29 mouse cellular contexts compared by ENCODE assay signal in the genomic region with DNA sequence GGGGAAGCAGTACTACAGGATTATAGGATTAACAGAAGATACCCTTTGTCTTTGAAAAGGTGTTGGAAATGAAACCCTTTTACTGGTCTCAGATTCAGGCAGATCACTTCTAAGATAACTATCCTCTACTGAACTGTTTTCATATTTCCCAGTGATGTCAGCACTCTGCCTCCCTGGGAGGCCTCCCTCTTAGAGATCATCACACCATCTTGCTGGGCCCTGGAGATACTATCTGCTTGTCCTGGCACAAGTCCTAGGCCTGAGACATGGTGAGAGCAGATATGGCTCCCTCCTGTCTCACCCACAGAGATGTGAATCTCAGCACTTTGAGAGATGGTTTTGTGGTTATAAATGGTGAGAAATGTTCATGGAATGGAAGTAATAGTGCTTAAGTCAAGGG.
A peak's percentile ranks its signal among the peaks of the same experiment; 100 is the strongest.
DNase-seq lines count a peak whose midpoint lies in the region; ATAC-seq lines count a peak whose summit lies in the region.
"Had no signal": no experiment of that assay in that cellular context is flagged by ENCODE, and none has a peak within 500 bp of the region (broad histone marks: within the 10 kb centered on the region; RNA-seq: fewer than 3 reads in every experiment).

No protein-coding gene starts in this region.

- no peaks in the 10 kb centered on the region for H3K36me3 ChIP-seq in embryonic facial prominence, embryonic 15.5 days
- H3K36me3 ChIP-seq in embryonic facial prominence, embryonic 10.5 days (replicated peaks), result no peaks in the 10 kb centered on the region
- H3K36me3 ChIP-seq: embryonic facial prominence, embryonic 13.5 days; forebrain, embryonic 12.5 days; forebrain, embryonic 15.5 days; G1E; heart, embryonic 12.5 days; heart, embryonic 15.5 days; hindbrain, embryonic 10.5 days; hindbrain, embryonic 13.5 days; intestine, embryonic 15.5 days had no signal

- H3K9me3 ChIP-seq in embryonic facial prominence, embryonic 15.5 days (replicated peaks), result no peaks in the 10 kb centered on the region
- H3K9me3 ChIP-seq in embryonic facial prominence, embryonic 10.5 days, result no peaks in the 10 kb centered on the region
- H3K9me3 ChIP-seq: embryonic facial prominence, embryonic 13.5 days; forebrain, embryonic 12.5 days; forebrain, embryonic 15.5 days; G1E; heart, embryonic 12.5 days; heart, embryonic 15.5 days; hindbrain, embryonic 10.5 days; hindbrain, embryonic 13.5 days; intestine, embryonic 15.5 days had no signal

- no peak for ATAC-seq in embryonic facial prominence, embryonic 15.5 days (ENCODE audit: insufficient number of reproducible peaks, low FRiP score, low TSS enrichment, low read depth)
- ATAC-seq: forebrain, embryonic 15.5 days; hindbrain, embryonic 16.5 days; intestine, embryonic 15.5 days had no signal

- no peak overlapping the region for H3K9ac ChIP-seq in embryonic facial prominence, embryonic 15.5 days
- H3K9ac ChIP-seq: embryonic facial prominence, embryonic 13.5 days; forebrain, embryonic 12.5 days; forebrain, embryonic 15.5 days; heart, embryonic 12.5 days; heart, embryonic 15.5 days; hindbrain, embryonic 13.5 days; intestine, embryonic 15.5 days had no signal

- no peak for DNase-seq in embryonic facial prominence, embryonic 10.5 days (ENCODE audit: low spot score)
- DNase-seq in NIH3T3 (ENCODE audit: low read depth), result peak; percentile 74
- peak; percentile 43 for DNase-seq in fibroblast of lung, adult 2 months (ENCODE audit: low read depth)
- no peak for DNase-seq in frontal cortex, adult 2 months (ENCODE audit: extremely low spot score in 1 of 2, low spot score in 1 of 2)
- DNase-seq in lung, postnatal 10 days, result no peak
- DNase-seq: adrenal gland, adult 2 months; adrenal gland, postnatal 14 days; B cell, adult 2 months; cerebellum, adult 11 months; cerebellum, adult 2 months; cerebellum, adult 9-11 months; cerebellum, postnatal 25 days; gastrocnemius, postnatal 10 days; heart, adult 18-20 months; heart, postnatal 10 days; heart, postnatal 36 days; kidney, adult 11 months had no signal

- H3K27ac ChIP-seq in embryonic facial prominence, embryonic 15.5 days (replicated peaks), result peak overlapping the region; percentile 66
- no peak overlapping the region for H3K27ac ChIP-seq in embryonic facial prominence, embryonic 10.5 days (replicated peaks)
- H3K27ac ChIP-seq: forebrain, embryonic 12.5 days; forebrain, embryonic 15.5 days; heart, embryonic 15.5 days; hindbrain, embryonic 10.5 days; hindbrain, embryonic 13.5 days; intestine, embryonic 15.5 days had no signal

- no peaks in the 10 kb centered on the region for H3K4me1 ChIP-seq in embryonic facial prominence, embryonic 15.5 days
- no peaks in the 10 kb centered on the region for H3K4me1 ChIP-seq in embryonic facial prominence, embryonic 10.5 days
- H3K4me1 ChIP-seq: forebrain, embryonic 12.5 days; forebrain, embryonic 15.5 days; heart, embryonic 12.5 days; heart, embryonic 15.5 days; hindbrain, embryonic 10.5 days; hindbrain, embryonic 13.5 days; intestine, embryonic 15.5 days had no signal

- no peak overlapping the region for H3K4me3 ChIP-seq in embryonic facial prominence, embryonic 15.5 days (replicated peaks)
- no peak overlapping the region for H3K4me3 ChIP-seq in embryonic facial prominence, embryonic 10.5 days
- H3K4me3 ChIP-seq: embryonic facial prominence, embryonic 13.5 days; forebrain, embryonic 12.5 days; forebrain, embryonic 15.5 days; heart, embryonic 12.5 days; heart, embryonic 15.5 days; hindbrain, embryonic 10.5 days; hindbrain, embryonic 13.5 days; intestine, embryonic 15.5 days had no signal

- no peaks in the 10 kb centered on the region for H3K27me3 ChIP-seq in embryonic facial prominence, embryonic 15.5 days
- no peaks in the 10 kb centered on the region for H3K27me3 ChIP-seq in embryonic facial prominence, embryonic 10.5 days (replicated peaks; ENCODE audit: low read depth, poor library complexity, severe bottlenecking)
- H3K27me3 ChIP-seq: CH12.LX; embryonic facial prominence, embryonic 13.5 days; forebrain, embryonic 12.5 days; forebrain, embryonic 15.5 days; heart, embryonic 12.5 days; heart, embryonic 15.5 days; hindbrain, embryonic 13.5 days; intestine, embryonic 15.5 days had no signal

- no peak overlapping the region for H3K4me2 ChIP-seq in embryonic facial prominence, embryonic 15.5 days (replicated peaks)
- H3K4me2 ChIP-seq: embryonic facial prominence, embryonic 13.5 days; forebrain, embryonic 12.5 days; forebrain, embryonic 15.5 days; heart, embryonic 12.5 days; heart, embryonic 15.5 days; hindbrain, embryonic 13.5 days; intestine, embryonic 15.5 days had no signal

Comparison
In these comparisons a context has a peak if more than half of its experiments do, and no peak if none do; other contexts are left out.
1. DNase-seq: peak in NIH3T3 (single experiment) and fibroblast of lung, adult 2 months (single experiment); none in embryonic facial prominence, embryonic 10.5 days (single experiment), frontal cortex, adult 2 months (0 of 2) and lung, postnatal 10 days (single experiment).